Mouse (Mus musculus) liver, embryonic 14.5 days (tissue): ENCODE results near the gene Zfp72.

Experiments
- CTCF ChIP-seq: IDR thresholded peaks from 2 replicates; pipeline ENCODE4 v1.5.1; 2016; ENCODE audit warnings: antibody characterized with exemption, low read depth, control low read depth
- EP300 ChIP-seq: IDR thresholded peaks from 2 replicates; pipeline ENCODE4 v1.6.1; 2016; ENCODE audit warnings: antibody characterized with exemption, low read depth

- no peak for TF ChIP-seq CTCF
- TF ChIP-seq EP300, result no peak
These were observed 8.7 kb upstream of the Zfp72 start, which contains the start of gene Ftl1-ps1 for GRCm38 (mm10) chr13:74399298-74399839.
